Mouse (Mus musculus): Measurements from ENCODE around the gene Olfr181.

Gene Olfr181

DNA sequence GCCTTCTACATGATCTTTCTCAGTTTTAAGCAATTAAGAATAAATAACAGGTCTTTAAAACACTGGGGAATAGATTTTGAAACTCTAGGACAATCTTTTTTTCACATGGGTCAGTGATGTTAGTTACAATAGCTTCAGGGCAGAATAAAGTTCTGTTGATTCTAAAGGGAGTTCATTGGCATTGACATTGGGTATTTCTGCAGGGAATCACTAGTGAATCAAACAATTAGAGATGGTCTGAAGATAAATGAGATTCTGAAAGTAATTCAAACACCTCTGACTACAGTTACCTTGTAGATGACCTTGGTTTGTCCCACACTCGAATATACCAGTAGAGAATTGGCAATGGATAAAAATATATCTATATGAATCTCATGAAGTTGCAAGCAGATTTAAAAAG is at the start of gene Olfr181:
Gene Olfr181, minus strand, starts transcription at position 101 of the 400 bp plus-strand sequence.
- no peak for DNase-seq (ENCODE audit: low spot score)

DNA sequence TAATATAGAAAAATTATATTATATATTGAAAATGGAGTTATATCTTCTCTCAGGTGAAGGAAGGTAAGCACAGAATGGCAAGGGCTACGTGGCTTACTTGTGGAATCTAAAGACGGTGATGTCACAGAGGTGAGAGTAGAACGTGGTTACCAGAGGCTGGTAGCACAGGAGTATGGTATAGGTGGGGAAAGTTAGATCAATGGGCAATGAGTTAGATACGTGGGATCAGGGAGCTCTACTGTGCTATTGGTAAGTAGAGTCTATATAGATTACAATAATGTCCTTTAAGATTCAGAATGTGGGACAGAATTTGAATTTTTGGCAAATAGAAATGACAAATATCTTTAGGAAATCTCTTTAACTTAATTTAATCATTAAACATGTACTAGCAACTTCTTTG is 737 bp upstream of the Olfr181 start, which contains the start of gene Olfr180:
Gene Olfr180, minus strand, starts transcription at position 101 of the 400 bp plus-strand sequence.
- no peak for DNase-seq (ENCODE audit: low spot score)

DNA sequence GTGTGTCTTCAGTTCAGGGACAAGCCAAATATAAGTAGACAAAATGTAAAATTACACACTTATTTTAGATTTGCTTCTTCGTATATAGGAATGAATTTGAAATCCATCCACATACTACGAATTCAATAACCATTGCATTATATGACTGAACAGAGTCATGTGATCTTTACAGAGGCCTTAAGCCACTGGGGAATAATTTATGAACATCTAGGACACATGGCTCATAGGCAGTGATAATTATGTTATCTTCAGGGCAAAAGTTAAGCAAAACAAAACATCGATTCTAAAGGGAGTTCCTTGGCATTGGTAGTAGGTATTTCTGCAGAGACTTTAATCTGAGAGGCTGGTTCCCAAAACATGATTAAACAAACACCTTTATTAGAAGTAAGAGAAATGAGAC is 36.6 kb downstream of the Olfr181 start, which contains the start of gene Olfr178:
Gene Olfr178, minus strand, starts transcription at position 101 of the 400 bp plus-strand sequence.
- no peak for DNase-seq (ENCODE audit: low spot score)

DNA sequence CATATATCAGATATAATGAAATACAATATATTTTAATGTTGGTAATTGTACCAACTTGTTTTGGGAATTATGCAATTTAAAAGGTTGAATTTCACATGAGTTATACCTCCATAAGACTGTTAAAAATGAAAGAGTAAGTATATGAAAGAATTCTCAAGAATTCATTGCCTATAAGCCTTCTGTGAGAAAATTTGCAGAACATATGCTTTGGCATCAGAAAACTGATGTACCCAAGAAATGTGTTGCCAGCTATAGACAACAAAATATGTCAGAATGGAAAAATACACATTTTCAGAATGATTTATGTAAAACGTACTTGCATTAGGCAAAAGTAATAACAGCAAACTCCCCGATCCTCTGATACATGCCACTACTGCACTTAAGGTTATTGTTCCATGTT is 44.1 kb downstream of the Olfr181 start:
- DNase-seq (ENCODE audit: low spot score) = no peak

Data from retina, embryonic 14.5 days (tissue).